Mouse (Mus musculus) stomach, postnatal 0 days (tissue): Measurements from ENCODE around the gene Psmc3.

Source experiments
- CTCF ChIP-seq: IDR thresholded peaks from 2 replicates; pipeline ENCODE4 v1.5.1; 2016; ENCODE audit warnings: antibody characterized with exemption, low read depth, mild to moderate bottlenecking, moderate library complexity
- EP300 ChIP-seq: optimal IDR thresholded peaks from 2 replicates; pipeline ENCODE3; 2016; ENCODE audit warnings: antibody characterized with exemption

DNA sequence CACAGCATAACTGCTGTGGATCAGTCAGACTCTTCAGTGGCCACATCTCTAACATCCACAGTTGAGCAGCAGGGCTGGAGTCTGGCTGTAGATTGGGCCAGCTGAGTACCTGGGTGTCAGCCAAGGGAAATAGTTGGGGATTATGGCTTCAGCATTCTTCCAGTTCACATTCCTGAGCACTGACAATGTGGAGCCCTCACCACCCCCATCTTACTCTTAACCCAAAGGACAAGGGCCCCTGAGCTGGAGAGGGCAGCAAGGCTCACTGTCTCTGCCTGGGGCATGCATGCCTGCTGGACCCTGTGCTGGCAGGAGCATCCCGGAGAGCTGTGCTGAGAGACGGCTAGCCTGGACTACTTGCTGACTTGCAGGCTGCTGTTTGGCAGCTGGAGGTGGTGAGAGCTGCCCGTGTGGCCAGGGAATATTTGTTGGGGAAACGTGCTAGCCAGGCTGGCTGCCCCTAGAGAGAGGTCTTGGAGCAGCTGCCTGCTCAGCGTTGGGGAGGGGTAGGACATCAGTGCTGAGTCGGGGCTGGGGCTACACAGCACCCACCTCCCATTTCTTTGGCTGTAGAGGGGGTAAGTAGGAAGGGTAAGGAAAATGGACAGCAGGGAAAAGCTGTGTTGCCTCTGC is 8.2 kb downstream of the Psmc3 start:
- no peak for TF ChIP-seq CTCF
- no peak for TF ChIP-seq EP300
